Mouse (Mus musculus): ENCODE data around the gene Slc51b.

- TF ChIP-seq POLR2A (IDR thresholded peaks at IDR 0.05; ENCODE audit: low read depth, low read length): no peak
- no peak for TF ChIP-seq CTCF (IDR thresholded peaks at IDR 0.05; ENCODE audit: extremely low read depth, insufficient read length, insufficient replicate concordance, low read depth, low read length)
These were observed 25.2 kb upstream of the Slc51b start for GRCm38 (mm10) chr9:65447951-65448350.
